Mouse (Mus musculus) ES-E14 (cell line): ENCODE measurements around the gene Slc9a8. TPM values are rescaled to one million over a fixed set of nuclear protein-coding genes. Genes with fewer than 3 reads are reported as not detected.

Experiments
- DNase-seq: peaks from one replicate; pipeline ENCODE4 v3.0.0-alpha.2; 2013; ENCODE audit warnings: low read depth, low spot score
- H3K27ac ChIP-seq: 2 replicates; pipeline ENCODE4 v1.5.1; 2012; ENCODE audit warnings: low read depth, mild to moderate bottlenecking, low read length, moderate library complexity, mixed read lengths; ENCODE audit not compliant: poor library complexity, insufficient read depth, severe bottlenecking
- H3K36me3 ChIP-seq: 2 replicates; pipeline ENCODE4 v1.6.1; 2012; ENCODE audit warnings: mild to moderate bottlenecking, low read length, moderate library complexity, mixed read lengths; ENCODE audit not compliant: control insufficient read depth, poor library complexity, insufficient read depth, severe bottlenecking
- H3K4me1 ChIP-seq, 2 experiments: fragments of 150-350 bp in 1 of 2; sonication (generic) in 1 of 2; 2 replicates each; pipeline ENCODE4 v1.6.1; 2012; ENCODE audit warnings: low read length in 2 of 2, mild to moderate bottlenecking in 1 of 2, mixed read lengths in 1 of 2; ENCODE audit not compliant: control insufficient read depth in 2 of 2, insufficient read depth in 2 of 2, poor library complexity in 1 of 2
- H3K4me3 ChIP-seq, 2 experiments: fragments of 150-350 bp in 1 of 2; sonication (generic) in 1 of 2; 2 replicates each; pipeline ENCODE4 v1.5.1; 2012; ENCODE audit warnings: low read length in 2 of 2, low read depth in 1 of 2, mild to moderate bottlenecking in 1 of 2, mixed read lengths in 1 of 2; ENCODE audit not compliant: insufficient read depth in 1 of 2, poor library complexity in 1 of 2, severe bottlenecking in 1 of 2
- H3K9ac ChIP-seq: 2 replicates; pipeline ENCODE4 v1.6.1; 2012; ENCODE audit warnings: low read depth, mild to moderate bottlenecking, low read length, mixed read lengths; ENCODE audit not compliant: poor library complexity, insufficient read depth, severe bottlenecking
- H3K9me3 ChIP-seq: fragments of 150-350 bp; sonication (generic); 2 replicates; pipeline ENCODE4 v1.6.1; 2012; ENCODE audit warnings: low read depth, mild to moderate bottlenecking, low read length; ENCODE audit not compliant: control insufficient read depth, insufficient read depth
- CHD2 ChIP-seq: IDR thresholded peaks from 2 replicates; pipeline ENCODE4 v1.6.1; 2014; ENCODE audit warnings: mild to moderate bottlenecking, low read depth, low read length, inconsistent platforms
- HCFC1 ChIP-seq: IDR thresholded peaks from 2 replicates; pipeline ENCODE4 v1.6.1; 2012; ENCODE audit warnings: low read length, inconsistent platforms, borderline replicate concordance; ENCODE audit not compliant: insufficient read depth
- MAFK ChIP-seq: IDR thresholded peaks from 2 replicates; pipeline ENCODE4 v1.6.1; 2014; ENCODE audit warnings: mild to moderate bottlenecking, low read depth, low read length, inconsistent platforms; ENCODE audit not compliant: insufficient read depth
- ZC3H11A ChIP-seq: IDR thresholded peaks from 2 replicates; pipeline ENCODE4 v1.6.1; 2012; ENCODE audit warnings: low read depth, mild to moderate bottlenecking, inconsistent platforms, low read length, borderline replicate concordance
- ZNF384 ChIP-seq: IDR thresholded peaks from 2 replicates; pipeline ENCODE4 v1.6.1; 2012; ENCODE audit warnings: low read depth, low read length, inconsistent platforms
- in situ Hi-C, 2 experiments: fragments of 600-800 bp; cut with MboI; formaldehyde crosslinking; loops; one replicate each; pipeline ENCODE4 v1.15.1; 2025; ENCODE audit warnings: low sequenced_read_pairs in 2 of 2, inconsistent platforms in 1 of 2; ENCODE audit not compliant: unreplicated experiment in 2 of 2
- total RNA-seq: library from RNA; depleted of rRNA; stranded (reverse); fragments of 300-350 nt; gene quantifications from 2 replicates; pipeline ENCODE4 v1.2.3, GENCODE M21; 2012; rRNA removed

Gene Slc9a8
- total RNA-seq, 1 experiment = 38.6 TPM

DNA sequence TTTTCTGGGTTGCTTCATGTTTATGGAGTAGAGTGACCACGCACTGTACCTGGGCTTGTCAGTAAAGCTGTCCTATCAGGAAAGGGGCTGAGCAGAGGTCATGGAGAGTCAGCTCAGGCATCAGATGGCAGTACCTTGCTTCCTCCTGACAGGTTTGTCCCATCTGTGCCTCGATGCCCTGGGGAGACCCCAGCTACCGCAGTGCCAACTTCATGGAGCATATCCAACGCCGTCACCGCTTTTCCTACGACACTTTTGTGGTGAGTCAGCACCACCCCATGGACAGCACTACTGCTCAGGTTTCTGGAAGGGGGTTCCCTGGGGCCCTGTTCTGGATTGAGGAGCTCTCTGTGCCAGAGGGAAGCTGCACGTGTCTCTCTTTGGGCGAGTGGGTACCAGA lies 90.9 kb downstream of the Slc9a8 start:
- Histone ChIP-seq H3K9ac (no peak overlapping the region), H3K4me1 (no peaks in the 10 kb centered on the region), H3K36me3 (peaks cover 81% of the 10 kb centered on the region), H3K27ac (no peak overlapping the region), H3K4me3 (no peak overlapping the region), H3K9me3 (no peaks in the 10 kb centered on the region)
- no peak for TF ChIP-seq MAFK
- in situ Hi-C loops = no loop called here
- DNase-seq = no peak

DNA sequence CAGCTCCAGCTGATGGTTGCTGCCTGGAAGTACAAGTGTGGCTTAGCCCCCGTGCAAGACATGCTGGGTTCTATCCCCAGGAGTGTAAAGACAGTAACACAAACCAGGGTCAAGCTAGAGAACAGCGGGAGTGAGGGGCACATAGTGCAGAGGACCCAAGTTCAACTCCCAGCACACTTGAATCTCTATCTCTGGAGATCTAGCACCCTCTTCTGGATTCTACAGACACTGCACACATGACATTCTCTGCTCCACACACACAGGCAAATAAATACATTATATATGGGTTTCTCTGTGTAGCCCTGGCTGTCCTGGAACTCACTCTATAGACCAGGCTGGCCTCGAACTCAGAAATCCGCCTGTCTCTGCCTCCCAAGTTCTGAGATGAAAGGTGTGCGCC lies 91.5 kb downstream of the Slc9a8 start:
- Histone ChIP-seq H3K9ac (no peak overlapping the region), H3K27ac (no peak overlapping the region), H3K4me3 (no peak overlapping the region), H3K36me3 (peaks cover 81% of the 10 kb centered on the region), H3K4me1 (no peaks in the 10 kb centered on the region), H3K9me3 (no peaks in the 10 kb centered on the region)
- DNase-seq = no peak
- TF ChIP-seq ZC3H11A (0 out of 2 replicates have a peak, but pooled peaks have one; percentile 3), HCFC1 (no peak)
- in situ Hi-C loops = no loop called here

DNA sequence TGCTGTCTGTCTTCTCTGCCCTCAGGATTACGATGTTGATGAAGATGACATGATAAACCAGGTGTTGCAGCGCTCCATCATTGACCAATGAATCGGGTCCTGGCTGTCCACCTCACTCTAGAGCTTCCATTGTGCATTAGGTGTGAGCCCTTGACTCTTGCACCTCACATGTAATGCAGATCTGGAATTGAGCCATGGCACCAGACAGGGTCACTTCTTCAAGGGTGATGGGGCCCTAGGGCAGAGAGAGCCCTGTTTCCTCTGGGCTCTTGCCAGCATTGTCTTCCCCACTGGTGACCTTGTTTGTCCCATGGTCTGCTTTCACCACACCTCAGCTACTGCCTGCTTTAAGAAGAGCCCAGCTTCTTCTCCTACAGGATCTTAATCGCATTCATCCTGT lies 93.1 kb downstream of the Slc9a8 start:
- Histone ChIP-seq H3K4me1 (no peaks in the 10 kb centered on the region), H3K4me3 (no peak overlapping the region), H3K27ac (no peak overlapping the region), H3K36me3 (peaks cover 68% of the 10 kb centered on the region), H3K9ac (no peak overlapping the region), H3K9me3 (no peaks in the 10 kb centered on the region)
- in situ Hi-C loops = no loop called here
- no peak for TF ChIP-seq ZNF384
- TF ChIP-seq ZC3H11A = no peak
- no peak for TF ChIP-seq HCFC1
- no peak for TF ChIP-seq MAFK
- no peak for TF ChIP-seq CHD2
- DNase-seq = no peak

DNA sequence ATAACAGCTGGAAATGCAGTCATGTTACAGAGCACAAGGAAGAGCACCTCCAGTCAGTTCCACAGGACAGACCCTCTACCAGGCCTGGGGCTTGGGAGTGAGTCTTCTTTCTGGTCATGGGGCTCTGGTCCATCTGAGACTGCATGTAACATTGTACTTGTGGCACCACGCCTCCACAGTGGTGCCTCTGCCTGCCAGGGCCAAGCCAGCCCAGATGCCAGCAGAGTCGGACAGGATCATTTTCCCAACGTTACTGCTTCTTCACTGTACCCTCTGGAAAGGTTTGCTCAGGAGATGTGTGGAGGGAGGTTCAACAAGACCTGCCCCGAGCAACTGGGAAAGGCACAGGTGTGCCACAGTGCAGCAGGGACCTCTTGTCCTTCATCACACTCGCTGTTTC lies 94.2 kb downstream of the Slc9a8 start:
- TF ChIP-seq MAFK = no peak
- TF ChIP-seq CHD2 = no peak
- TF ChIP-seq HCFC1 = no peak
- no peak for TF ChIP-seq ZC3H11A
- no peak for TF ChIP-seq ZNF384
- no peak overlapping the region for H3K27ac ChIP-seq
- DNase-seq = no peak
- no peaks in the 10 kb centered on the region for H3K4me1 ChIP-seq
- in situ Hi-C loops = no loop called here
- H3K4me3 ChIP-seq = no peak overlapping the region
- H3K36me3 ChIP-seq = peaks cover 63% of the 10 kb centered on the region
- no peak overlapping the region for H3K9ac ChIP-seq
- H3K9me3 ChIP-seq = no peaks in the 10 kb centered on the region

DNA sequence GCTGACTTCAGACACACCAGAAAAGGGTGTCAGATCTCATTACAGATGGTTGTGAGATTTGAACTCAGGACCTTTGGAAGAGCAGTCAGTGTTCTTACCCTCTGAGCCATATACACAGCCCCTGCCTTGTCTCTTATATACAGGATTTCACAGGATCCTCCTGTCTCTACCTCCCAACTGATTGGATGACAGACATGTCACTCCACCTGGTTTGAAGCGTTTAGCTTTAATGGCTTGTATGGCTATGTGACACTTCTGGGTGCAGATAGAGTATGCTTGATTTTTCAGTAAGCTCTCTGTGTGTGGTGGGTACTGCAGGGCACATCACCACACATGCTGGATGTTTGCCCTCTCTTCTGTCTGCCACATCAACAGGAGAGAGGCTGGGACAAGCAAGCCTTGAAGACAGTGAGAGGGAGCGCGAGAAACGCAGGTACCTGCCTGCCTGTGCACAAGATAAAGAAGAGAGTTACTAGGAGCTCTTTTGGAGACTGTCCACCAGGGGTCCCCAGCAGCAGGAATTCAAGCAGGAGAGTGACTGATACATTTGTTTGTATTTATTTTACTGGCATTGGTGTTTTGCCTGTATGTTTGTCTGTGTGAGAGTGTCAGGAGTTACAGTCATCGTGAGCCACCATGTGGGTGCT lies 98.2 kb downstream of the Slc9a8 start:
- H3K9ac ChIP-seq = no peak overlapping the region
- no peak overlapping the region for H3K27ac ChIP-seq
- no peaks in the 10 kb centered on the region for H3K4me1 ChIP-seq
- H3K9me3 ChIP-seq = no peaks in the 10 kb centered on the region
- H3K36me3 ChIP-seq = peaks cover 30% of the 10 kb centered on the region
- no peak for DNase-seq
- TF ChIP-seq MAFK = no peak
- in situ Hi-C loops = no loop called here
- no peak overlapping the region for H3K4me3 ChIP-seq

Other genes with a start within 250 kb of the Slc9a8 start
- 1.3 and 4.0 TPM in 2 replicates for gene Kcnb1, start 231.6 kb upstream of the Slc9a8 start, total RNA-seq
- gene Ptgis, start 181.1 kb upstream of the Slc9a8 start, total RNA-seq = 16.1 and 23.8 TPM in 2 replicates
- 40.5 and 61.7 TPM in 2 replicates for gene B4galt5, start 72.5 kb upstream of the Slc9a8 start, total RNA-seq
- 39.3 and 48.1 TPM in 2 replicates for gene Rnf114, start 70.9 kb downstream of the Slc9a8 start, total RNA-seq
- 10.0 and 11.0 TPM in 2 replicates for gene Spata2, start 71.2 kb downstream of the Slc9a8 start, total RNA-seq
- gene Snai1, start 116.5 kb downstream of the Slc9a8 start, total RNA-seq = 1.4 and 3.4 TPM in 2 replicates
- 68.2 and 115 TPM in 2 replicates for gene Ube2v1, start 210.4 kb downstream of the Slc9a8 start, total RNA-seq
- 21.9 and 37.4 TPM in 2 replicates for gene Gm20431, start 239.8 kb downstream of the Slc9a8 start, total RNA-seq